ENCODE assay signal across 8 mouse cellular contexts in genomic region chr9:107904726-107905125, GRCm38 (mm10). TPM values are rescaled to one million over a fixed set of nuclear protein-coding genes. Genes with fewer than 3 reads are reported as not detected.
A peak's percentile ranks its signal among the peaks of the same experiment; 100 is the strongest.
DNase-seq lines count a peak whose midpoint lies in the region; ATAC-seq and TF ChIP-seq lines count a peak whose summit lies in the region.

No protein-coding gene starts in this region.

- no peaks in the 10 kb centered on the region for H3K9me3 ChIP-seq in G1E (replicated peaks)
- no peaks in the 10 kb centered on the region for H3K9me3 ChIP-seq in forebrain, embryonic 14.5 days (replicated peaks; ENCODE audit: control insufficient read depth, low read length)
- no peaks in the 10 kb centered on the region for H3K9me3 ChIP-seq in lung, embryonic 16.5 days (ENCODE audit: control insufficient read depth, low read length)

- no peak overlapping the region for H3K4me3 ChIP-seq in G1E (ENCODE audit: low read depth, low read length)
- H3K4me3 ChIP-seq in forebrain, embryonic 14.5 days (ENCODE audit: low read depth, low read length): no peak overlapping the region
- no peak overlapping the region for H3K4me3 ChIP-seq in lung, embryonic 16.5 days (ENCODE audit: low read length)

- H3K27ac ChIP-seq in forebrain, embryonic 14.5 days (ENCODE audit: low read depth, low read length): no peak overlapping the region
- H3K27ac ChIP-seq in lung, embryonic 16.5 days (ENCODE audit: low read length): no peak overlapping the region

- H3K36me3 ChIP-seq in G1E (replicated peaks): peaks cover 37% of the 10 kb centered on the region
- H3K36me3 ChIP-seq in forebrain, embryonic 14.5 days (ENCODE audit: control insufficient read depth, insufficient read depth, low read length): peaks cover 11% of the 10 kb centered on the region
- 0 out of 2 replicates have a peak, but pooled peaks cover 4% of the 10 kb centered on the region for H3K36me3 ChIP-seq in lung, embryonic 16.5 days (ENCODE audit: control insufficient read depth, insufficient read depth, low read length)

- intact Hi-C loops in heart, postnatal 10 days (cut with DNase I): loop anchor here (1.0 to 2.0 kb wide), 3 partner anchors 58 to 164 kb away; partner anchors contain the start of gene Amigo3

- peak; percentile 93 for TF ChIP-seq CTCF in G1E (IDR thresholded peaks at IDR 0.05; ENCODE audit: low read depth, low read length)

- H3K27me3 ChIP-seq in G1E (ENCODE audit: insufficient read depth, low read length): peaks cover 23% of the 10 kb centered on the region
- H3K27me3 ChIP-seq in forebrain, embryonic 14.5 days (replicated peaks; ENCODE audit: control insufficient read depth, insufficient read depth, low read length): peaks cover 3% of the 10 kb centered on the region; the same call in 1 of the 2 replicates
- H3K27me3 ChIP-seq in lung, embryonic 16.5 days (ENCODE audit: control insufficient read depth, insufficient read depth, low read depth, low read length): peaks cover 5% of the 10 kb centered on the region; the same call in 1 of the 2 replicates

- H3K4me2 ChIP-seq in forebrain, embryonic 14.5 days (ENCODE audit: low read length): no peak overlapping the region
- H3K4me2 ChIP-seq in lung, embryonic 16.5 days (ENCODE audit: low read depth, low read length): no peak overlapping the region

- peak; percentile 78 for DNase-seq in G1E (ENCODE audit: low spot score)
- DNase-seq in c-Kit-positive CD71-positive TER-119-positive erythroid progenitor cells, embryonic 14.5 days (ENCODE audit: low spot score): peak; percentile 83
- DNase-seq in forebrain, embryonic 14.5 days (ENCODE audit: low spot score): peak; percentile 91
- DNase-seq in heart, postnatal 10 days: peak; percentile 92 to 96
- DNase-seq in layer of hippocampus, adult 9-10 months (ENCODE audit: low spot score): peak; percentile 84
- peak; percentile 79 for DNase-seq in ovary, postnatal 10 days (ENCODE audit: low spot score)
- peak; percentile 86 for DNase-seq in thymus, postnatal 0 days (ENCODE audit: low spot score)

- 4% methylated on average over 4 of the region's 4 CpGs for WGBS in forebrain, embryonic 14.5 days
- 3% methylated on average over 4 of the region's 4 CpGs for WGBS in lung, embryonic 16.5 days

- peak; percentile 60 for ATAC-seq in G1E (ENCODE audit: extremely low read depth, insufficient number of reproducible peaks, low FRiP score, poor library complexity, severe bottlenecking)
- peak; percentile 49 for ATAC-seq in forebrain, embryonic 14.5 days
- ATAC-seq in lung, embryonic 16.5 days (ENCODE audit: low read depth): peak; percentile 56

- no peak overlapping the region for H3K9ac ChIP-seq in forebrain, embryonic 14.5 days (ENCODE audit: low read length)
- no peak overlapping the region for H3K9ac ChIP-seq in lung, embryonic 16.5 days (ENCODE audit: low read length)

- H3K4me1 ChIP-seq in G1E (ENCODE audit: insufficient read depth, low read depth, low read length): peaks cover 27% of the 10 kb centered on the region
- peaks cover 16% of the 10 kb centered on the region for H3K4me1 ChIP-seq in forebrain, embryonic 14.5 days (ENCODE audit: control insufficient read depth, insufficient read depth, low read length)
- H3K4me1 ChIP-seq in lung, embryonic 16.5 days (replicated peaks; ENCODE audit: control insufficient read depth, insufficient read depth, low read length): peaks cover 23% of the 10 kb centered on the region

RNA-seq across cellular contexts. Expression of gene Mst1r, which starts 1.9 kb away (rescaled TPM):
- not detected in 2 replicates for total RNA-seq in G1E (2014; fragmentation: Nextera tagmentation)
- not detected in 2 replicates for total RNA-seq in G1E (2017)
- polyA plus RNA-seq in G1E (2012): 0.01 TPM in 1 of 2 replicates, not detected in the other
- 0.23 and 1.2 TPM in 2 replicates for polyA plus RNA-seq in forebrain, embryonic 14.5 days (2014; fragmentation: Nextera tagmentation; extraction: Ambion mirVana)
- total RNA-seq in heart, postnatal 10 days (2021): 1 to 10 TPM; 2.5 to 3.7 TPM
- 3.5 and 6.0 TPM in 2 replicates for polyA plus RNA-seq in lung, embryonic 16.5 days (2015; fragmentation: Nextera tagmentation; extraction: Ambion mirVana)
- 1.6 and 2.4 TPM in 2 replicates for polyA plus RNA-seq in thymus, postnatal 0 days (2015; fragmentation: Nextera tagmentation; extraction: Ambion mirVana)

RNA-seq across cellular contexts. Expression of gene Mon1a, which starts 16.8 kb away (rescaled TPM):
- total RNA-seq in G1E (2014; fragmentation: Nextera tagmentation): 2.0 and 3.1 TPM in 2 replicates
- total RNA-seq in G1E (2017): 12.8 and 14.3 TPM in 2 replicates
- polyA plus RNA-seq in G1E (2012): 12.8 and 13.6 TPM in 2 replicates
- polyA plus RNA-seq in forebrain, embryonic 14.5 days (2014; fragmentation: Nextera tagmentation; extraction: Ambion mirVana): 23.5 and 27.2 TPM in 2 replicates
- 1 to 10 TPM; 7.6 to 9.6 TPM for total RNA-seq in heart, postnatal 10 days (2021)
- polyA plus RNA-seq in lung, embryonic 16.5 days (2015; fragmentation: Nextera tagmentation; extraction: Ambion mirVana): 12.5 and 13.8 TPM in 2 replicates
- 17.2 and 17.9 TPM in 2 replicates for polyA plus RNA-seq in thymus, postnatal 0 days (2015; fragmentation: Nextera tagmentation; extraction: Ambion mirVana)

RNA-seq across cellular contexts. Expression of gene Actl11, which starts 23.5 kb away (rescaled TPM):
- not detected in 2 replicates for total RNA-seq in G1E (2014; fragmentation: Nextera tagmentation)
- total RNA-seq in G1E (2017): 0.11 TPM in 1 of 2 replicates, not detected in the other
- polyA plus RNA-seq in G1E (2012): not detected in 2 replicates
- not detected in 2 replicates for polyA plus RNA-seq in forebrain, embryonic 14.5 days (2014; fragmentation: Nextera tagmentation; extraction: Ambion mirVana)
- total RNA-seq in heart, postnatal 10 days (2021): not detected
- not detected in 2 replicates for polyA plus RNA-seq in lung, embryonic 16.5 days (2015; fragmentation: Nextera tagmentation; extraction: Ambion mirVana)
- polyA plus RNA-seq in thymus, postnatal 0 days (2015; fragmentation: Nextera tagmentation; extraction: Ambion mirVana): not detected in 2 replicates

RNA-seq across cellular contexts. Expression of gene Camkv, which starts 30.7 kb away (rescaled TPM):
- total RNA-seq in G1E (2014; fragmentation: Nextera tagmentation) (not detected in 2 replicates), G1E (2017) (0.11 TPM in 1 of 2 replicates, not detected in the other)
- polyA plus RNA-seq in G1E (2012): not detected in 2 replicates
- 25.1 and 40.8 TPM in 2 replicates for polyA plus RNA-seq in forebrain, embryonic 14.5 days (2014; fragmentation: Nextera tagmentation; extraction: Ambion mirVana)
- total RNA-seq in heart, postnatal 10 days (2021): under 1 TPM; 0.14 to 0.37 TPM
- 2.0 and 2.5 TPM in 2 replicates for polyA plus RNA-seq in lung, embryonic 16.5 days (2015; fragmentation: Nextera tagmentation; extraction: Ambion mirVana)
- polyA plus RNA-seq in thymus, postnatal 0 days (2015; fragmentation: Nextera tagmentation; extraction: Ambion mirVana): 12.1 and 12.9 TPM in 2 replicates

RNA-seq across cellular contexts. Expression of gene Rbm6, which starts 31.7 kb away (rescaled TPM):
- total RNA-seq in G1E (2014; fragmentation: Nextera tagmentation) (120 and 184 TPM in 2 replicates), G1E (2017) (91.6 and 105 TPM in 2 replicates)
- 15.8 and 38.7 TPM in 2 replicates for polyA plus RNA-seq in G1E (2012)
- 69.4 and 89.9 TPM in 2 replicates for polyA plus RNA-seq in forebrain, embryonic 14.5 days (2014; fragmentation: Nextera tagmentation; extraction: Ambion mirVana)
- 10 to 100 TPM; 34.6 to 38.3 TPM for total RNA-seq in heart, postnatal 10 days (2021)
- 70.0 and 70.2 TPM in 2 replicates for polyA plus RNA-seq in lung, embryonic 16.5 days (2015; fragmentation: Nextera tagmentation; extraction: Ambion mirVana)
- polyA plus RNA-seq in thymus, postnatal 0 days (2015; fragmentation: Nextera tagmentation; extraction: Ambion mirVana): 61.2 and 66.2 TPM in 2 replicates
